Mouse (Mus musculus) cerebellum, adult 2 months (tissue): ENCODE measurements around the gene Trim17. TPM values are rescaled to one million over a fixed set of nuclear protein-coding genes. Genes with fewer than 3 reads are reported as not detected.
A peak's percentile ranks its signal among the peaks of the same experiment; 100 is the strongest.

Experiments
- DNase-seq, 2 experiments: peaks; one replicate each; pipeline ENCODE4 v3.0.0; 2021
- H3K27ac ChIP-seq: fragments of 200-500 bp; 2 replicates; pipeline ENCODE4 v1.5.1; 2012; ENCODE audit warnings: low read length, control low read depth, inconsistent platforms; ENCODE audit not compliant: insufficient read depth
- H3K27me3 ChIP-seq: fragments of 200-500 bp; 2 replicates; pipeline ENCODE4 v1.6.1; 2012; ENCODE audit warnings: inconsistent platforms, mild to moderate bottlenecking, low read length, moderate library complexity; ENCODE audit not compliant: control insufficient read depth, insufficient read depth
- H3K4me1 ChIP-seq: fragments of 200-500 bp; 2 replicates; pipeline ENCODE4 v1.6.1; 2011; ENCODE audit warnings: low read length; ENCODE audit not compliant: control insufficient read depth, insufficient read depth
- H3K4me3 ChIP-seq: fragments of 200-500 bp; replicated peaks from 2 replicates; pipeline ENCODE3; 2011; ENCODE audit warnings: mild to moderate bottlenecking, low read depth, low read length, control low read depth; ENCODE audit not compliant: insufficient read depth
- CTCF ChIP-seq: fragments of 200-500 bp; IDR thresholded peaks from 2 replicates; pipeline ENCODE4 v1.5.1; 2011; ENCODE audit warnings: low read depth, mild to moderate bottlenecking, control low read depth, low read length, moderate library complexity, borderline replicate concordance; ENCODE audit not compliant: insufficient read depth
- POLR2A ChIP-seq: fragments of 200-500 bp; IDR thresholded peaks from 2 replicates; pipeline ENCODE4 v1.6.1; 2011; ENCODE audit warnings: low read length, control low read depth, borderline replicate concordance; ENCODE audit not compliant: insufficient read depth
- WGBS: fragments of 180-500 bp; shearing (Covaris S2); methylation state at CpG from one replicate; pipeline ENCODE4 v1.1.7; 2018; 5-methylcytosine and 5-hydroxymethylcytosine counted together
- polyA plus RNA-seq: library from polyadenylated mRNA; depleted of rRNA; stranded (reverse); fragments of >200 nt; gene quantifications from 2 replicates; pipeline ENCODE4 v1.2.3, GENCODE M21; 2012

Trim17 gene
- polyA plus RNA-seq, 1 experiment = 3.5 TPM

- DNase-seq = peak; percentile 70 to 76
Measured at GRCm38 (mm10) chr11:58978027-58978705, 23.7 kb downstream of the Trim17 start, which contains the start of gene Trim11. Gene Trim11 (plus strand): TSS chr11:58978093.

GRCm38 (mm10) chr11:58978706-58979030, 24.2 kb downstream of the Trim17 start:
- 0% methylated on average over 5 of the region's 5 CpGs for WGBS
- H3K4me1 ChIP-seq = peaks cover 17% of the 10 kb centered on the region
- no peak overlapping the region for H3K27ac ChIP-seq
- H3K27me3 ChIP-seq = no peaks in the 10 kb centered on the region
- no peak for DNase-seq
- peak overlapping the region; percentile 95 for H3K4me3 ChIP-seq
- TF ChIP-seq CTCF (no peak), POLR2A (no peak)

More at GRCm38 (mm10) chr11:58978027-58978705, 23.7 kb downstream of the Trim17 start, which contains the start of gene Trim11:
- no peaks in the 10 kb centered on the region for H3K27me3 ChIP-seq
- H3K4me1 ChIP-seq = peaks cover 16% of the 10 kb centered on the region
- WGBS = under 1% methylated on average over 64 of the region's 64 CpGs
- H3K4me3 ChIP-seq = peak within 1 kb of the TSS; percentile 95
- no peak for TF ChIP-seq CTCF
- peak; percentile 80; the same call in 1 of the 2 replicates for TF ChIP-seq POLR2A
- H3K27ac ChIP-seq = peak within 1 kb of the TSS; percentile 40; the same call in 1 of the 2 replicates

GRCm38 (mm10) chr11:58979183-58979582, 24.7 kb downstream of the Trim17 start:
- H3K27ac ChIP-seq = no peak overlapping the region
- H3K4me1 ChIP-seq = peaks cover 20% of the 10 kb centered on the region

GRCm38 (mm10) chr11:58979661-58980060, 25.2 kb downstream of the Trim17 start:
- Histone ChIP-seq H3K4me3 (peak overlapping the region; percentile 23), H3K4me1 (peaks cover 20% of the 10 kb centered on the region), H3K27me3 (no peaks in the 10 kb centered on the region), H3K27ac (no peak overlapping the region)
- WGBS = 51% methylated on average over 7 of the region's 7 CpGs
- DNase-seq = no peak
- TF ChIP-seq CTCF = no peak
- no peak for TF ChIP-seq POLR2A

More at GRCm38 (mm10) chr11:58979183-58979582, 24.7 kb downstream of the Trim17 start:
- Histone ChIP-seq H3K4me3 (peak overlapping the region; percentile 23), H3K27me3 (no peaks in the 10 kb centered on the region)
- TF ChIP-seq CTCF = no peak
- TF ChIP-seq POLR2A = no peak
- WGBS = 57% methylated on average over 3 of the region's 3 CpGs
- DNase-seq = no peak

- no peak for DNase-seq
- H3K27ac ChIP-seq = no peak overlapping the region
- WGBS = 29% methylated on average over 5 of the region's 5 CpGs
- TF ChIP-seq CTCF (0 out of 2 replicates have a peak, but pooled peaks have one; percentile 1), POLR2A (no peak)
- H3K27me3 ChIP-seq = no peaks in the 10 kb centered on the region
- H3K4me1 ChIP-seq = peaks cover 20% of the 10 kb centered on the region
- no peak overlapping the region for H3K4me3 ChIP-seq
Measured at GRCm38 (mm10) chr11:58980381-58980990, 26.0 kb downstream of the Trim17 start.

- no peaks in the 10 kb centered on the region for H3K27me3 ChIP-seq
- TF ChIP-seq CTCF (no peak), POLR2A (no peak)
- DNase-seq = peak in 1 of 2 experiments; percentile 37
- no peak overlapping the region for H3K4me3 ChIP-seq
- no peak overlapping the region for H3K27ac ChIP-seq
- 27% methylated on average over 14 of the region's 14 CpGs for WGBS
- peaks cover 20% of the 10 kb centered on the region for H3K4me1 ChIP-seq
Measured at GRCm38 (mm10) chr11:58981541-58982447, 27.3 kb downstream of the Trim17 start.

GRCm38 (mm10) chr11:58982471-58983097, 28.1 kb downstream of the Trim17 start:
- H3K4me1 ChIP-seq = peaks cover 20% of the 10 kb centered on the region
- H3K27ac ChIP-seq = no peak overlapping the region
- WGBS = 72% methylated on average over 18 of the region's 18 CpGs
- no peaks in the 10 kb centered on the region for H3K27me3 ChIP-seq
- DNase-seq = no peak
- no peak overlapping the region for H3K4me3 ChIP-seq
- TF ChIP-seq CTCF (no peak), POLR2A (no peak)
